Mouse (Mus musculus) adrenal gland, postnatal 10 days (tissue): ENCODE results near the gene Chchd10. TPM values are rescaled to one million over a fixed set of nuclear protein-coding genes. Genes with fewer than 3 reads are reported as not detected.

Source experiments
- DNase-seq: peaks from one replicate; pipeline ENCODE4 v3.0.0; 2021; ENCODE audit warnings: mixed read lengths
- total RNA-seq, 2 experiments: library from RNA; stranded (reverse); gene quantifications; 2 replicates each; pipeline ENCODE4 v1.2.3; 2021

The Chchd10 gene
- total RNA-seq, 2 experiments from 2014 or later = 1,348 to 1,353 TPM

GRCm38 (mm10) chr10:75949053-75950045 lies 16.4 kb downstream of the Chchd10 start:
- DNase-seq = no peak

GRCm38 (mm10) chr10:75950791-75951210 lies 17.9 kb downstream of the Chchd10 start:
- peak; percentile 51 for DNase-seq

DNA sequence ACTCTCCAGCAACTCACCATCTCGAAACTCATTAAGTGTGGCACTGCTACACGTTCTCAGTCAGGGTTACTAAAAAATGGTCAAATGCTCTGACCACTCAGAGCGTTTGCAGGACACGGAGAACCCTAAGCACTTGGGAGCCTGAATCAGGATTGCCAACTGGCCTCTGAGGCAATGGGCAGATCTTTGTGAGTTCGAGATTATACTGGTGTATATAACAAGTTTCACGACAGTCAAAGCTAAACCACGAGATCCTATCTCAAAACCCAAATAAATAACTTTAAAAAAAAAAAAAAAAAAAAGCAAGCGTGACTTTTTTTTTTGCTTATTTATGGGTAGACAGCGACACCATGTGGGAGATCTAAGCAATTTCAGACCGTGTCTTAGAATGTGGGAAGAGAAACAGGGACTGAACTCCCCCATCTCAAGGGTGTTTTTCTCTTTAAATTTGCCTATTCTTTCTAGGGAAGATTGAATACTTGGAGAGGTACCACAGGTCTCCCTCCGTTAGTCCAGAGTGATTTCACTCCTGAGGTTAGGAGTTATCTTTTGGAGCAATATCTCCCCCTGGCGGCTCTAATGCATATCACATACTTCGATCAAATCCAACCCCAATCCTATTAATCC lies 18.6 kb downstream of the Chchd10 start:
- peak; percentile 63 for DNase-seq

- no peak for DNase-seq
Observed at GRCm38 (mm10) chr10:75954381-75954811, 21.5 kb downstream of the Chchd10 start, which contains the start of gene Gm5134. Gm5134 (plus strand) TSS chr10:75954514.

- DNase-seq = no peak
Observed at GRCm38 (mm10) chr10:75973846-75974245, 40.9 kb downstream of the Chchd10 start.

- peak; percentile 29 for DNase-seq
Observed at GRCm38 (mm10) chr10:75975216-75975615, 42.3 kb downstream of the Chchd10 start.

DNA sequence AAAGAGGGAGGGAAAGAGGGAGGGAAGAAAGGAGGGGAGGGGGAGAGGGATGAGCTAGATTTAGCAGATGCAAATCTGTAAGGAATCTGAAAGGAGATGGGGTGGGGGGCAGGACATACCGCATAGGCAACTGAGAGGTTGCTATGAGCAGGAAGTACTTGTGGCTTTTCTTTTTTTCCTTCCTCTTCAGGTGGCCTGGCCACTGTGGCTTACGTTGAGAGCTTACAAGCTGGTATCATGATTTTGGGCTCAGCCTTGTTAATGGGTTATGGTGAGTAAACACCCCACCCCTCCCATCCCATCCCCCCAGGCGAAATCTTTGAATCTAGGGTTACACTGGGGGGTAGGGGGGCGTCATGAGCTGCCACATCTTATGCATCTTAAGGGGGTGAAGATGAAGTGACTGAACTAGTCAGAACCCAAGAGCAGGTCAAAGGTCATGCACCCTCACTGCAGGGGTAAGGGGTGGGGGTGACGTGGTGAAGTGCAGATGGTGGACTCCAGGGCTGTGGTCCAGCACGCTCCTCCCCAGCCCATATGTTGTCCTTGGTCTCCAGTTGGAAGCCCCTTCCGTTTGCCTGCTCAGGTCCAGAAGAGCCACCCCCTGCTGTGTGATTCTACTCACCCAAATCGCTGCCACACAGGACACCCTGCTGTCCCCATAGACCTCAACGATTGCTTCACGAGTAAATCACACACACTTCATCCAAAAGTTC lies 45.3 kb downstream of the Chchd10 start:
- no peak for DNase-seq

- DNase-seq = no peak
Observed at GRCm38 (mm10) chr10:75978835-75979157, 45.9 kb downstream of the Chchd10 start.

DNA sequence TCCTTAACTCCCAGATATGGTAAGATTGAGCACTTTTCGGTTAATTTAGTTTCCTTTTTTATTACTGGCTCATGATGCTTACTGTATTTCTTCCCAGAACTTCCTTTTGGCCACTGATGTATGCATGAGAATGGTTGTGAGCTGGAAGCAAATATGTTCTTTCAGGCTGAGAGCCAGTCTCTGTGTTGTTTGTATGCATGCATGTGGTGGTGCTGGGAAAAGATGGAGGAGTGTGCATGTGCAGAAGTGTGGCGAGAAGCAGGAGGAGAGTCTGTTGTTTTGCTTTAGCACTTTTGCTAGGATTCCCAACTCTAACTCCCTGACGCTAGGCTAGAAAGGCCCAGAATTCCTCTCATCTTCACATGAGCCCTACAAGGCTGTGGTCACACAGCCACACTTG lies 46.5 kb downstream of the Chchd10 start:
- DNase-seq = no peak

Other genes with a start within 250 kb of the Chchd10 start
- gene Cabin1, start 168.8 kb upstream of the Chchd10 start, total RNA-seq = 10 to 100 TPM; 27.1 to 39.2 TPM
- 100 to 1,000 TPM; 173 to 204 TPM for gene Ddt, start 159.7 kb upstream of the Chchd10 start, total RNA-seq
- not detected for gene Gm20441, start 152.2 kb upstream of the Chchd10 start, total RNA-seq
- gene Gstt3, start 151.7 kb upstream of the Chchd10 start, total RNA-seq = 10 to 100 TPM; 18.7 to 21.5 TPM
- gene Gstt1, start 134.5 kb upstream of the Chchd10 start, total RNA-seq = 10 to 100 TPM; 60.2 to 60.4 TPM
- gene Gstt4, start 110.6 kb upstream of the Chchd10 start, total RNA-seq = 1 to 10 TPM in 1 of 2 experiments, under 1 TPM in 1; 0.36 to 1.0 TPM
- gene Gstt2, start 95.7 kb upstream of the Chchd10 start, total RNA-seq = 10 to 100 TPM; 38.2 to 45.8 TPM
- 100 to 1,000 TPM; 267 to 281 TPM for gene Mif, start 72.9 kb upstream of the Chchd10 start, total RNA-seq
- gene Derl3, start 39.7 kb upstream of the Chchd10 start, total RNA-seq = 1 to 10 TPM in 1 of 2 experiments, under 1 TPM in 1; 0.91 to 1.3 TPM
- gene Smarcb1, start 11.5 kb upstream of the Chchd10 start, total RNA-seq = 10 to 100 TPM; 70.4 to 73.0 TPM
- 10 to 100 TPM in 1 of 2 experiments, 1 to 10 TPM in 1; 6.6 to 14.6 TPM for gene Mmp11, start 3.4 kb downstream of the Chchd10 start, total RNA-seq
- gene Gm867, start 7.5 kb downstream of the Chchd10 start, total RNA-seq = under 1 TPM; 0.48 to 0.51 TPM
- gene Vpreb3, start 9.9 kb downstream of the Chchd10 start, total RNA-seq = 1 to 10 TPM; 1.1 to 1.2 TPM
- gene Gm5134, start 21.4 kb downstream of the Chchd10 start, total RNA-seq = not detected
- gene Zfp280b, start 99.5 kb downstream of the Chchd10 start, total RNA-seq = 10 to 100 TPM in 1 of 2 experiments, 1 to 10 TPM in 1; 9.0 to 11.0 TPM
- not detected for gene Slc5a4b, start 177.8 kb downstream of the Chchd10 start, total RNA-seq
- not detected for gene Slc5a4a, start 214.3 kb downstream of the Chchd10 start, total RNA-seq